Mouse (Mus musculus): Measurements from ENCODE around the gene Skp1a.
"Not testable (repeated sequence)": the region's sequence is repeated elsewhere in the genome, so short reads cannot be mapped to it uniquely, and the experiment has no call there.

Skp1a gene

DNA sequence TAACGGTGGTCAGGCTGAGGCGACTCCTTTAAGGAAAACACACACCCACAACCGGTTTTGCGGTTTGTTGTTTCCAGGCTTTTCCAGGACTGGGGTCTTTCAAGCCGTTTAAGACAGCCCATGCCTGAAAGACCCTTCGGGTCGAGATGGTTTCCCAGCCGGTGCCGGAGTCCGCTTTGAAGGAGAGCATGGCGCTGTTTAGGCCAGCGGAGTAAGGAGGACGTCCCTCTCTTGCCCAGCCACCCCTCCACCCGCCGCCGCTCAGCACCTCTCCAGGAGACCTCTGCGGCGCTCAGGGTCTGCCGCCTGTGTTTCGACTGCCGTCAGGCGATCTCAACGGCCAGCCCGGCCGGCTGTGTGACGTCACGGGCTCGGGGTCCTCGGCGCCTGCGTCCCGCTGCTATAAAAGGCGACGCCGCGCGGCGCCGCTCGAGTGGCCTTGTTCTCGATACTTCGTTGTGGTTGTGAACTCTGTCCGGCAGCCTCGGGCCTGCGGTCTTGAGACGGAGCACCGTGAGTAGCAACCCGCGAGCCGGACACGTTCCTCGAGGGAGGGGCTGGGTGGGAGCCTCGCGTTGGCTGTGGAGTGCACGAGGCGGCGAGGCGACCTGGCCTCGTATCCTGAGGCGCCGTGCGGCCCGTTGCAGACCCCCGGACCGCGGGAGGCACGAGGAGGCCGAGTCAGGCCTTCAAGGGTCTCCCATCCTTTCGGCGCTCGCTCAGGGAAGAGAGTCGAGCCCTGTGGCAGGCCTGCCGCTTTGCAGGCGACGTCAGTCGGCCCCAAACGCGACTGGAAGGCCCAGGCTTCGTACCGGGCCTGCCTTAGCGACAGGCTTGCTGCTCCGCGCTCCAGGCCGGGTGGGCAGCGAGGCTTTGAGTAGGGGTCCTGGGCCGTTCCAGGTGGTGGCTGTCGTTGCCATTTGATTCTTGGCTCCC, at the start of gene Skp1a:
Gene Skp1a, plus strand, starts transcription at position 390 of the 936 bp plus-strand sequence.
- DNase-seq (ENCODE audit: low read depth, low spot score): peak; percentile 82

DNA sequence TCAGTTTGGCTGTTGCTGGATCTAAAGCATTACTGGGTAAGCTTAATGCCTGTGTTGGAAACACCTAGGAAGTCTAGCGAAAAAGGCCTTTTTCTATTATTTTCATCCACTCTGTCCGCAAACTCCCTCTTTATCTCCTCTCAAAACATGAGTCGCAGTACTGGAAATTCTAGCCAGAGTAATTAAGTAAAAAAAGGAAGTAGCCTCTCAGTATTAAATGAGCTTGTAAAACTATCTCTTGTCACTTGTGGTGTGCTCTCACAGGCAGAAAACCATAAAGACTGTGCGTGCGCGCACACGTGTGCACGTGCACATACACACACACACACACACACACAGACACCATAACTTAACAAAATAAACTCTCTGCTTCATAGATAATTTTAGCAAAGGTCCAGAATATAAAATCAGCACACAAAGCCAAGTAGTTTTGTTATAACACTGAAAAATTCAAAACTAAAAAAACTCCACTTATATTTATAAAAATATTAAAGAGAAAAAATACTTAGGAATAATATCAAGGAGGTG, 35.2 kb upstream of the Skp1a start:
- DNase-seq (ENCODE audit: low read depth, low spot score): not testable (repeated sequence)

DNA sequence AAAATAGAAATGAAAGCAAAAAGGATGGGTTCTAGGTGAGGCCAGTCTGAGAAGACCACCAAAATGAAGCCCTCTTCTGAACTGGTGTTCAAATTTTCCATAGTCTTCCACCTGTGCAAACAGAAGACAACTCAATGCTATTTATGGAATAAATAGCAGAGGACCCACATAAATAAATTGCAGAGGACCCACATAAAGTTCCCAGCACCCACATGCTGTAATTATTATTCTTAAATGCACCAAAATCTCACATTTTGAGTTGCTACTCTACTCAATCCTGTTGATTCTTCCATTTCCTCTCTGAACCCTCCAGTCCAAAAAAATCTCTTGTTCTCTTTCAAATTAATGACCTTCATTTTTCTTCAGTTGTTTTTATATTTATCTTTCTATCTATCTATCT, 17.9 kb upstream of the Skp1a start, which contains the start of gene Olfr1371:
Gene Olfr1371, minus strand, starts transcription at position 101 of the 400 bp plus-strand sequence.
- no peak for DNase-seq (ENCODE audit: low read depth, low spot score)

DNA sequence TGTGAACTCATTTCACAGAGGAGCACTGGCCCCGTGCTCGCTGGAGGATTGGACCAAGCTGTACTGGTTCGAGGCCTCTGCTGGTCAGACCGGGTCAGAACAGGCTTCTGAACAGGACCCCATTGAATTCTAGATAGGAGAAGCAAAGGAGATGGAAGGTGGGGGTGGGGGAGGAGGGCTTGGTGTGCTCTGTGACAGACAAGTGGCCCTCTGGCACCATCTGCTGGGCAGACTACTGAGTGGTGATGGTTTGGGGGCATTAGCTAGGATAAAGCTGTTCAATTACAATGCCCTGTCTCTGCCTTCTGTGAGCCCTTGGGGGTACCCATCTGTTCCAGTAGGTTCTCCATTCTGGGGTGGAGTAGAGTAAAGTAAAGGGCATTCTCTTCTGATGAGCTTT, 11.5 kb upstream of the Skp1a start:
- DNase-seq (ENCODE audit: low read depth, low spot score): no peak

DNA sequence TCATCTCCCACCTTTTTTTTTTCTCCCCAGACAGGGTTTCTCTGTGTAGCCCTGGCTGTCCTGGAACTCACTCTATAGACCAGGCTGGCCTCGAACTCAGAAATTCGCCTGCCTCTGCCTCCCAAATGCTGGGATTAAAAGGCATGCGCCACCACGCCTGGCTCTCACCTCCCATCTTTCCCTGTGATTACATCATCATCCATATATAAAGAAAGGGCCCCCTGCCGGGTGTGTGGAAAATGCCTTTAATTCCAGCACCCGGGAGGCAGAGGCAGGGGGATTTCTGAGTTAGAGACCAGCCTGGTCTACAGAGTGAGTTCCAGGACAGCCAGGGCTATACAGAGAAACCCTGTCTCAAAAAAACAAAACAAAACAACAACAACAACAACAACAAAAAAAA, 9.9 kb upstream of the Skp1a start:
- DNase-seq (ENCODE audit: low read depth, low spot score): not testable (repeated sequence)

DNA sequence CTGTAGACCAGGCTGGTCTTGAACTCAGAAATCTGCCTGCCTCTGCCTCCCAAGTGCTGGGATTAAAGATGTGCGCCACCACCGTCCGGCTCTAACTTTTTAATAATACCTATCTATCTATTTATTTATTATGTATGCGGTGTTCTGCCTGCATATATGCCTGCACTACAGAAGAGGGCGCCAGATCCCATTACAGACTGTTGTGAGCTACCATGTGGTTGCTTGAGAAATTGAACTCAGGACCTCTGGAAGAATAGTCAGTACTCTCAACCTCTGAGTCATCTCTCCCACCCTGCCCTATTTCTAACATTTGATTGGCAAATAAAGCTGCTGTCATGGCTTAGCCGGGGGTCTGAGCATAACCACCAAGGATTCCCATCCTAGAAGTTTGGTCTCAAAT, 8.9 kb upstream of the Skp1a start:
- DNase-seq (ENCODE audit: low read depth, low spot score): no peak

DNA sequence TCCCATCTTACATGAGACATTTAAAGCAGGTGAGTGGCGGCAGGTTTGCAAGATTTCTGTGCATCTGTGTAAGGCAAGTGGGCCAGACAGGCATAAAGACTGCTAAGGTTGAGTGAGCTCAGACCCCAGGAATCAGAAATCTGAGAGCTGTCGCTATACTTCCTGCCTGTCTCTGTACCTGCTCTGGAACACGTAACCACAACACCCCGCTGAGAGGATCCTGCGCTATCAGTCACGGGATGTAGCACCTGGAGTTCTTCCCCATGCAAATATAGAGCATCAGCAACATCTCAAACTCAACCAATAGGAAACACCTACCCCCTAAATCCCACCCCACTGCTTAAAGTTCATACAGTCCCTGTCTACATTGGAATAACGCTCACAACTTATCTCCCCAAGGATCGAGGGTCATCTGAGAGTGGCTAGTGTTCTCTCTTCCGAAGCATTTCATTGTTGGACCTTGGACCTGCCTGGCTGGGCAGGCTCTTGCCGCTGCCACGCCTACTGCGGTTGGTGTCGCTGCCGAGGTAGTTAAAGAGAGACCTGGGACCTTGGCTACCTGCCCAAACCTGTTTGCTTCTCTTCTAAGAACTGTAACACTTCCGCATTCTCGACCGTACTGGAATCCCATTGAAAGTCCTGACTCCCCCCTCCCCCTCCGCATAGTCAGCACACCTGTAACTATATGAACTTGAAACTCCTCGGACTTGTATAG, 7.7 kb upstream of the Skp1a start:
- DNase-seq (ENCODE audit: low read depth, low spot score): no peak

DNA sequence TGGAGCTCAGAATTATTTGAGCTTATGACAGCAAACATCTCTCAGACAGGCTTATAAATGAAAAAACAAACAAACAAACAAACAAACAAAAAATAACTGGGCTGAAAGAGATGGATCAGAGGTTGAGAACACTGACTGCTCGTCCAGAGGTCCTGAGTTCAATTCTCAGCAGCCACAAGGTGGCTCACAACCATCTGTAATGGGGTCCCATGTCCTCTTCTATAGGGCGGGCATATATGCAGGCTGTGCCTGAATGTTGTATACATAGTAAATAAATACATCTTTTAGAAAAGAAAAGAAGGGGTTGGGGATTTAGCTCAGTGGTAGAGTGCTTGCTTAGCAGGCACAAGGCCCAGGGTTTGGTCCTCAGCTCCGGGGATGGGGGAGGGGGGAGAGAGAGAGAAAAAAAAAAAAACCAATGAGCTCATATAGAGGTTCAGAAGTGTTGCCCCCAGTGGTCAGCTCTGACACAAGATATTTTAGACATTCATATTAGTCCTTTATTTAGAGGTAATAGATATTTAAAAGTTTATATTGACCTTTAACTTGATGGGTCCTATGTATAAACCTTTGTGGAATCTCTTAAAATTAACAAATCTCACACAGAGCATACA, 5.7 kb upstream of the Skp1a start:
- no peak for DNase-seq (ENCODE audit: low read depth, low spot score)

DNA sequence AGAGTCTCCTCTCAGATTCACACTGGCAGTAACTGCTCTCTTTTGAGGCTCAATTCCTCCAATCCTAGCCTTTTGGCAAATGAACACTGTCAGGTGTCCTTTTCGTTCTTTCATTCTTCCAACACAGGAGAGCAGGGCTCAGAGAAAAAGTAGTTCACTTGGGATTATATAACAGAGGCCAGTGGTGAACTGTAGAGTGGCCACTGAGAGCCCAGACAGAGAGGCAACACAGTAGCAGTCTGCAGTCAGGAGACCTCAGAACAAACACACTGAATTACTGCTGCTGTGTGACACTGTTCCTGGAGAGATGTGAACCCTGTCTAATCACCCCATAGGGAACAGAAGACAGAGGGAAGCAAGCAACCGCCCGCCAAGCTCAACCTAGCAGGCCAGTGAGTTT, 4.7 kb upstream of the Skp1a start:
- DNase-seq (ENCODE audit: low read depth, low spot score): no peak

DNA sequence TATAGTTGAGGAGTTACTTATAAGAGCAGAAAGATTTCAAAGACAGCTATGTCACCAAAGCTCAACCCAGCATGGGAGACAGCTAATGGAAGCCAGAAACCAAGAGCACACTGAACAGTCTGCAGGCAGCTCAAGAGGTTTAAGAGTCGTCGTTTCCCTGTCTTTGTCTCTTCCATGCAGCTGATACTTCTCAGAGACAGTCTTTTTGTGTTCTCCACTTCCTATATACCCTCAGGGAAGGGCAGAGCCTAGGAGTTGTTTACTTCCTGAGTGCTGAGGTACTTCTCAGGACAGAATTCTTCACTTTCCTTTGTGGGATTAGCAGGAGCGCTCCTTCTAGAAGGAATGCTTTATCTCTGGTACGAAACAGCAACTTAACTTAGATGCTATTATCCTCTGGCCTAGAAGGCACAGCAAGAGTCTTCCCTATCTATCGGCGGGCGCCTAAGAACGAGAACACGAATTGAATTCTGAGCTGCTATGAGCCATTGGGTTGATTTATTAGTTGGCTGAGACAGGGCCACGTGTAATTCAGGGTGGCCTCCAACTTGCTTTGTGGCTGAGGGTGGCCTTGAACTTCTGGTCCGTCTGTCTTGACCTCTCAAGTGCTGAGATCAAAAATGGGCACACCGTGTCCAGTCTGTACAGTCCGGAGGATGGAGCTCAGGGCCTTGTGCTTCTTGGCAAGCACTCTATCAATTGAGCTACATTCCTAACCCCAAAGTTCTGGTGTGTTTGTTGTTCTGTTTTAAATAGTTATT, 4.1 kb upstream of the Skp1a start:
- no peak for DNase-seq (ENCODE audit: low read depth, low spot score)

DNA sequence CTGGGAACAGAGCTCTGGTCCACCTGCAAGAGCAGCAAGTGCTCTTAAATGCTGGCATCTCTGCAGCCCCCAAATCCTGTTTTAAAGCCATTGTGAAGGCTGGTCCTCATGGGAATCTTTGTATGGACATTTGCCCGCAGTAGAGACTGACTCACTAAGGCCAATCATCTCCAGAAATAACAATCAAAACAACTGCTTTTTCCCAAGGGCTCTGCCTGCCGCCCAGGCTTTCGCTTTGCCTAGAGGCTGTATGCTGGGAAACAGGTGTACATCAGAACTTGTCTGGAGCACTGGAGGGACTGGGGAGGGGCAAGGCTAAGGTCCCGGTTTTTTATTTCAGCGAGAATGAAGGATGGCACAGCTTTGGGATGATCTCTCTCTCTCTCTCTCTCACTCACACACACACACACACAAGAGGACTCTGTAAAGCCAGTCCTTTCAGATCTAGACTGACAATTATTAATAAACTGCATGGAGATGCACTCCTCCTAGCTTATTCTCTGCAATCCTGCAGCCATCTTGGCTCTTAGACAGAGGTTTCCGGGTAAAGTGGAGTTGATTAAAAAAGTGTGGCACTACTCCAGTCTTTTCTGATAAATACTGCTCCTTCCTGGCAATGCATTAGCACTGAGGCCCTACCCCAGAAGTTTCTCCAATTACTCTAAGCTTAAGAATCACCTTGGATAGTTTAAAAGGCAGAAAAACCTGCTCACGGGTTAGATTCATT, 2.9 kb upstream of the Skp1a start:
- DNase-seq (ENCODE audit: low read depth, low spot score): no peak

DNA sequence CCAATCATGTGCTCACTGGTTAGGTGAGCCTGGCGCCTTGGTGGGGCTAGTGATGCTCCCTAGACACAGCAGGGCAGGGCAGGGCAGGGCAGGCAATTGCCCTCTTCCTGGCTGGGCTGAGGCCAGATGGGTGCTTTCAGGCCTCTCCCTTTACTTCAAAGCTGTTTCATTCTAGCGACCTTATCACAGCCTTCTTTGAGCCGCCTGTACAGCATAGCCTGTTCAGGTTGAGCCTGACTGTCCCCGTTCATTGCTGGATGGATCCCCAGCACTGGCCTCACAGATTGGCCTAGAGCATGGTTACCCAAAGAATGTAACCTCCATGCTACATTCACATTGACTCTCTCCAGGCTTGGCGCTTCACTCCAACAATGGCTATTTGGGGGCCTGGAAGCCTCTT, 1.1 kb upstream of the Skp1a start:
- DNase-seq (ENCODE audit: low read depth, low spot score): no peak

DNA sequence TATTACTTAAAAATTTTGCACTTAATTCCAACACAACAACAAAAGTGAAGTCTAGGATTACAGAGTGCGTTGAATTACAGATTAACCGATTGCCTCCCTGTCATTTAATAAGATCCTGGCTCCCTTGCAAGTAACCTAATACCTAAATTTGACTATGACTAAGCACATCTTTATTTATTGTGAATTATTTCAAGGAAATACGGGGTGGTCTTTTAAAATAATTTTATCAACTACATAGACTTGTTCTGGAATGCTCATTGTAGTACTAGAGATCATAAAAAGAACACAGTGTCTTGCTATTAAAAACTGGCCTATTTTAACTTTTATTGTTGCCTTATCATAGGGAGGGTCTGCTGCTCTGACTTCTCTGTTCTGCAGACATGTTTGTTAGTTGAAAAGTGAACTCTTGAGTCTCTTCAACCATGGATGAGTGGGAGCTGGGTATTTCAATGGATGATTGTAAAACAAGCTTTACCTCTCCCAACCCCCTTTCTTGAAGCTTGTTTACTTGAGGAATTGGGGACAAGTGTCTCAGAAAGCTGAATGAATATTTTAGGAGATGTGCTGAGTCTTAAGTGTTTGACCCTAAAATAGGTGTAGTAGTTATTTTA, 1.4 kb downstream of the Skp1a start:
- DNase-seq (ENCODE audit: low read depth, low spot score): no peak

DNA sequence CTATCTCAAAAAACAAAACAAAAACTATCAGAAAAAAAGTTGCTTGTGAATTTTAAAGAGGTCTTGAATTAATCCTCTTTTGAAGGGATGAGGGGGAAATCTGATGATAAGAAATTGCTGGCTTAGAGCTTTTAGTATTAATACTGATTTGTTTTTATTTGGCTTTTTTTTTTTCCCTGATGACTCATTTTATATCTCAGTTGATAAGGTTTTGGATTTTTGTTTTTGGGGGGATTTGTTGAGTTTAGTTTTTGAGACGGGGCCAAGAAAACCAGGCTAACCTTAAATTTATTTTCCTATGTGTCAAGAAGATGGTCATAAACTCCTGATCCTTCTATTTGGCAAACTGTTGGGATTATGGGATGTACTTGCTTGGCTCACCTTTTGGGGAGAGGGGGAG, 2.1 kb downstream of the Skp1a start:
- DNase-seq (ENCODE audit: low read depth, low spot score): no peak

DNA sequence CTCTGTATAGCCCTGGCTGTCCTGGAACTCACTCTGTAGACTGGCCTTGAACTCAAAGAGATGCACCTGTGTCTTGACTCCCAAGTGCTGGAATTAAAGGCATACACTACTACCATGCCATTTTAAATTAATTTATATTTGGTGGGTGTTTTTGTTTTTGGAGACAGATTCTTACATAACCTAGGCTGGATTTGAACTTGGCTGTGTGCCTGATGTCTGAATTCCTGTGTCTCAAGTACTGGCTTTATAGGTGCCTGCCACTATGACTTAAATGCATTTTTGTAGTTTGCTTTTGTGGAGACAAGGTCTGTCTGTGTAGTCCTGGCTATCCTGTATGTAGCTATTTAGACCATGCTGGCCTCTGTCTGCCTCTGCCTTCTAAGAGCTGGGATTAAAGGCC, 2.7 kb downstream of the Skp1a start:
- no peak for DNase-seq (ENCODE audit: low read depth, low spot score)

DNA sequence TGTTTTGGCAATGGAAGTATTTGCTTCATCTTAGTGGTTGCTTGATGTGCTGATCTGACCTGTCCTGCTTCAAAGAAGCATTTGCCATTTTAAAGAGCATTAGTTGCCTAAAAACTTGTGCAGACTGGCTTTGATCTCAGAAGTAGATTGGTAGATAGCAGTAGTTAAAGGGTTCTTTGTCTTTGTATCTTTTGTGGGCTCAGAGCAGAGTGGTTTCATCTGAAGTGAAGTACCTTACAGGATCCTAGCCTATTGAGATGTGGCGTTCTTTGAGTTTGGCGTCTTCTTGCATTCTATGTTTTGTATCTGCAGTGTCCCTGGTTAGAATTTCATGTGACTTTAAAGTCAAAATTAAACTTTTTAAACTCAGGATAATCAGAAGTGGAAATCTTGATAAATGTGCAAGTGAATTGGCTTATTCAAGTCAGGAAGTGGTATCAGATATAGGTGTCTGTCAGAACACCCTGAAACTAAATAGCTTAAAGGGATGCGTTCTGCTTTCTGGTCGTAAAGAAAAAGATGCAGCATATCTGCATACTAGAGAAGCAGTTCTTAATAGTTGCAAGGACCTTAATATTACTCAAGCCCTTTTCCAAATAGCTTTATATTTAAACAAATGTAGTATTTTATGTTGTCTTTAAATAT, 9.2 kb downstream of the Skp1a start:
- no peak for DNase-seq (ENCODE audit: low read depth, low spot score)

DNA sequence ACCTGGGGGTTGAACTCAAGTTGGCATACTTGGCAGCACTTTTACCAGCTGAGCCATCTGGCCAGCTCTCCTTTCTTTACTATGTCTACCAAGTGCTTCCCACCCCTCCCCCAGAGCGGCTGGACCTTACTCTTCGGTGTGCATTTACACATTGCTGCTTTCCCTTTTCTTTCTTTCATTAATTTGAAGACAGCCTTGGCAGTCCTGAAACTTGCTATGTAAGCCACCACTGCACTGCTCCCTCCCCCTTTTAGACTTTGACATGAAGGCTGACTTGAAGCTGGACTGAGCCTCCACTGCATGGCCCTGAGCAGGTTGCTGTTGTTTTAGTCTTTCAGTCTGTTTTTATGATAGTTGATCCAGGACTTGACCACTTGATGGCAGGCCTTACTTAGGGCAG, 17.7 kb downstream of the Skp1a start:
- DNase-seq (ENCODE audit: low read depth, low spot score): no peak

DNA sequence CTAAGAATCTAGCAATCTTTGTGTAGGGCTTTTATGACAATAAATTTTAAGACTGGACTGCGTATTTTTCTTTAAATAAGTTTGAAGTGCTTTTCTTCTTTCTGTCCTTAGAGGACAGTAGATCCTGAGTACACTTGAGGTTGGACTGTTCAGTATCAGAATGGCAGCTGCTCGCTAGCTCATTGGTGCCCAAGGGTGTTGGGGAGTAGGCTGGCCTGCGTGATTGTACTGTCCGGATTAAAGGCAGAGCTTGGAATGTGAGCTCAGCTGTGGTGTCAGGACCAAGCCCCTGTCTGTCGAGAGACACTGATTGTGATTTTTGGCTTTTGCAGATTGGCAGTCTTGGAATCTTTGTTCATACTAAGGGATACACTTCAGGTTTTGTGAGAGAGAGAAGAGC, 20.0 kb downstream of the Skp1a start:
- no peak for DNase-seq (ENCODE audit: low read depth, low spot score)

DNA sequence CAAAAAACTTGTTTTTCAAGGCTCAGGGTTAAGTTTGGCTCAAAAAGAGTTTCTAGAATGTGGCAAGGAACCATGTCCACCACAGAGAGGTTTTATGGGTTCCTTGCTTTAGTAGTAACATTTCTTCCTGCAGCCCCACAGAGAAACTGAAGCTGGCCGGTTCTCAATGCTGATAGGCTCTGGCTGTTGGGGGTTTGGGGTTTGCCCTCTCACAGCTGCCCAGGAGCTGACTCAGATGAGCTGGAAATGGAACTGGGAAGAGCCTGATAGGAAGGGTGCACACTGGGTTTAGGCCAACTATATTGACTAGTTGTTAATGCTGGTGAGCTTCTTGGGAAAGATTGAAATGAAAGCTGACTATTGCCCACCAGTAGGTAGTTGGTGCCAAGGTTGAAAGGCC, 20.9 kb downstream of the Skp1a start:
- DNase-seq (ENCODE audit: low read depth, low spot score): no peak
